Mouse (Mus musculus) left cerebral cortex, adult 11 months (tissue): ENCODE results near the gene Tsc22d4.
A peak's percentile ranks its signal among the peaks of the same experiment; 100 is the strongest.
"Not testable (repeated sequence)": the region's sequence is repeated elsewhere in the genome, so short reads cannot be mapped to it uniquely, and the experiment has no call there.

Experiments used
- DNase-seq: peaks from one replicate; pipeline ENCODE4 v3.0.0; 2022; ENCODE audit warnings: low spot score

Gene Tsc22d4

GRCm38 (mm10) chr5:137745214-137746171 is at the start of gene Tsc22d4:
Tsc22d4 (plus strand) TSS chr5:137745730.
- DNase-seq, result peak; percentile 86

- DNase-seq, result no peak
These were observed 49.6 kb upstream of the Tsc22d4 start for GRCm38 (mm10) chr5:137695930-137696329.

GRCm38 (mm10) chr5:137699080-137699479 is 46.5 kb upstream of the Tsc22d4 start:
- no peak for DNase-seq

DNA sequence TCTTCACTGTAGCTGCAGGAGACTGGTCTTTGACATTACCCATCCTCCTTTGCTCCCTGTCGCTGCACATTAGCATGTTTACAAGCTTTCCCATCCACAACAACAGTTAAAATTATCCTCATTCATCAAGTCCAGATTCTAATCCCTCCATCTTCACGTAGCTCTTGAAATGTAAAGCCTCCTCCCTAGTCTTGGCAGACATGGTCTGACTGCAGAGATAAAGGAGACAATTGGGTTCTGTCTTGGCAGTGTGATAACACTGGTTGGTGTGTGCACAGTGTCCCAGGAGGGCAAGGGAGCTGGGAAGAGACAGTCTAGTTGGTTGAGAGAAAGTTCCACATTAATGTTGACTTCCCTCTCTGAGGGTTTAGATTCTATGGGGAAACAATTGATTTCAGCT is 45.7 kb upstream of the Tsc22d4 start:
- no peak for DNase-seq

GRCm38 (mm10) chr5:137705242-137705641 is 40.3 kb upstream of the Tsc22d4 start:
- no peak for DNase-seq

DNA sequence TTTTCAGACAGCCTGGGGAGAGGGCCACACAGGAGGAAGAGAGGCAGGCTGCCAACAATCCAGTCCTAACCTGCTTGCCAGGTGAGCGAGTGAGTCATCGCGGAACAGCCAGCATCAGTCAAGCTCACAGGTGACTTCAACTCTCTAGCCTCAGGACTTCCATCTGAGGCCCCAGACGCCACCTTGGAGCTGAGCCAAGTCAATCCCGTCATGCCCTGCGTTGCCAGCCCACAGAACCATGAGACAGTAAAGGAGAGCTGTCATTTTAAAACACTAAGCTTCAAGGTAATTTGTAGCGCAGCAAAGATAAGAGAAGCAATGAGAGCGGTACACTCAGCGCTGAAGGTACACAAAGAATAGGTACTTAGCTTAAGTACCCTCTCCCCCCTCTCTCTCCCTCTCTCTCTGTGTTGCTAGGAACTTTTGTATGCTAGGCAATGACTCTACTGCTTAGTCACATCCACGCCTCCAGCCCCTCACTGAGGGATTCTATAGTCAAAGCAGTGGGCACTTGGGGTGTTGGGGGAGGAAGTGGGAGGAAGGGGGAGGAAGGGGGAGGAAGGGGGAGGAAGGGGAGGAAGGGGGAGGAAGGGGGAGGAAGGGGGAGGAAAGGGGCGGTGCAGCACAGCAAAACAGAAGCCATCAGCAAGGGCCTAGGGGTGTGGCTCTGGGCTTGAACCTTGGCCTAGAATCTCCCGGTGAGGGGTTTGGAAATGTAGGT is 38.5 kb upstream of the Tsc22d4 start:
- DNase-seq, result no peak

- DNase-seq, result no peak
These were observed 32.1 kb upstream of the Tsc22d4 start for GRCm38 (mm10) chr5:137713454-137713853.

DNA sequence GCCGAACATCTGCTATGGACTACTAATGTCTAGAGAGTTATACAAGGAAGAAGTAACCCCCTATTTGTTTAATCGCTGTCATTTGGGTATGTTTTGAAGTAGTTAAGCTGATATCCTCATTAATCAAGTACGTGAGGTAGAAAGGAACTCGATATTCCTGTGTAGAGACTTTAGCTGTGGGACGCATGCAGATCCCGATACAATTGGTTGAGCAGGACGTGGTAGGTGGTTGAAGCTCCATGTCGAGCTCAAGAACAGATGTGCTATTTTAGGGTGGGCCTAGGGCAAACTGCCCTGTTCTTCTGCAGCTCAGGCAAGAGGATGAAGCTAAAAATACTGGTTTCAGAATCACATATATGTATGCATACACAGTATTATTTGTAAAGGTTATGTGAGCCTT is 29.8 kb upstream of the Tsc22d4 start:
- no peak for DNase-seq

DNA sequence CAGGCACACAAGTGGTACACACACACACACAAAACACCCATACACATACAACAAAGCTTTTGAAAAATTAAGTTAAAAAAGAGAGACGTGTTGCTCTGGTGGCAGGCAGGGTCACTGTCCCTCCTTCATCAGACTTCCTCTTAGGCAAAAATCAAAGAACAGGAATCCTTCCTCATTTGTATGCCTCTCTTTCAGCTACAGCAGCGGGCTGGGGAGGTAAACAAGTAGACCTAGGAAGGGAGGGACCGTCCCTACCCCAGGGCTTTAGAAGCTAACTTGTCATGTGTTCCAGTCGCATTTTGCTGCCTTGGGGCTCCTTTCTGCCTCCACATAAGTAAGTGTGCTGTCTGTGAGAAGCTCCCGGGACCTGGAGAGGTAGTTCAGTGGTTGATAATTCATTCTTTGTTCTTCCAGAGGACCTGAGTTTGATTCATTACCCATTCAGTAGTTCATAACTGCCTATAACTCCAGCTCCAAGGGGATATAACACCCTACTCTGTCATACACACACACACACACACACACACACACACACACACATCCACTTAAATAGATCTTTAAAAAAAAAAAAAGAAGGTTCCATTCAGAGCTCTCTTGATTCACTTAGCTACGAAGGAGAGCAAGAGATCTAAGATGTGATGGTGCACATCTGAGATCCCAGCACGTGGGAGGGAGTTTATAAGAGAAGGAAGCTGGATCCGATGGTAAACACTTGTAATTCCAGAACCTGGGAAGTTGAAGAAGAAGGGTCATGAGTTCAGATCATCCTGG is 27.3 kb upstream of the Tsc22d4 start:
- no peak for DNase-seq

- no peak for DNase-seq
These were observed 26.4 kb upstream of the Tsc22d4 start for GRCm38 (mm10) chr5:137719088-137719487.

DNA sequence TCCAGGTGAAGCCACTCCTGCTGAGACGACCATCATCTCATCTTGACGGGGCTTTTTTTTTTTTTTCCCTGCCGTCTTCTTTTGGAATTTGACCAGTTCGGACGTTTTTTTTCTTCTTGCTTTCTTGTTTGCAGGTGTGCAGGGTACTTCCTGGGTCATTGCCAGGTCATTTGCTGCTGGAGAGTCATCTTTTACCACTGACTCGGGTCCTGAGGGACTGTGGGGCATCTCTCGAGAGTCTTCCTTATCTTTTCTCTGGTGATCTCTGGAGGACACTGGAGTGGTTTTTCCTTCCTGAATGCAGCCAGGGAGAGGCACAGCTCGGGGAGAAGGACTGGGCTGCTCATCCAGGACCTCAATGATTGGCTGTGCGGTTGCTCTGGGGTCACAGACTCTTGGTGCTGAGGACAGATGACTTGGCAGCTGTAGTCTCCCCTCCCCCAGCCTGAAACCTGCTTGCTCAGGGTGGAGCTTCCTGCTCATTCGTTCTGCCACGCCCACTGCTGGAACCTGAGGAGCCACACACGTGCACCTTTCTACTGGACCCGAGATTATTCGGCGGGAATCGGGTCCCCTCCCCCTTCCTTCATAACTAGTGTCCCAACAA is 24.9 kb upstream of the Tsc22d4 start:
- DNase-seq, result not testable (repeated sequence)

GRCm38 (mm10) chr5:137723840-137724239 is 21.7 kb upstream of the Tsc22d4 start:
- no peak for DNase-seq

DNA sequence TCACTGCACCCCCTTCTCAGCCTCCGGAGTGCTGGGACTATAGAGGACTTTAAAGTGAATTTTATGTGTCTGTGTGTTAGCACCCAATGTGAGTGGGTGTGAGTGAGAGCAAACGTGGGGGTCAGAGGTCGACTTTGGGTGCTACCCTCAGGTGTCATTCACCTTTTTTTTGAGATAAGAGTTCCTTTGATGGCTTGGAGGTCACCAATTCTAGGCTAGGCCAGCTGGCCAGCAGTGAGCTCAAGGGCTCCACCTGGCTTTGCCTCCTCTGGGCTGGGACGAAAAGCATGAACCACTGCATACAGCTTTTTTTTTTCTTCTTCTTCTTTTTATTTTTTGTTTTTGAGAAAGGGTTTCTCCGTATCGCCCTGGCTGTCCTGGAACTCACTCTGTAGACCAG is 18.8 kb upstream of the Tsc22d4 start:
- DNase-seq, result no peak

GRCm38 (mm10) chr5:137733638-137734288 is 11.8 kb upstream of the Tsc22d4 start:
- no peak for DNase-seq

DNA sequence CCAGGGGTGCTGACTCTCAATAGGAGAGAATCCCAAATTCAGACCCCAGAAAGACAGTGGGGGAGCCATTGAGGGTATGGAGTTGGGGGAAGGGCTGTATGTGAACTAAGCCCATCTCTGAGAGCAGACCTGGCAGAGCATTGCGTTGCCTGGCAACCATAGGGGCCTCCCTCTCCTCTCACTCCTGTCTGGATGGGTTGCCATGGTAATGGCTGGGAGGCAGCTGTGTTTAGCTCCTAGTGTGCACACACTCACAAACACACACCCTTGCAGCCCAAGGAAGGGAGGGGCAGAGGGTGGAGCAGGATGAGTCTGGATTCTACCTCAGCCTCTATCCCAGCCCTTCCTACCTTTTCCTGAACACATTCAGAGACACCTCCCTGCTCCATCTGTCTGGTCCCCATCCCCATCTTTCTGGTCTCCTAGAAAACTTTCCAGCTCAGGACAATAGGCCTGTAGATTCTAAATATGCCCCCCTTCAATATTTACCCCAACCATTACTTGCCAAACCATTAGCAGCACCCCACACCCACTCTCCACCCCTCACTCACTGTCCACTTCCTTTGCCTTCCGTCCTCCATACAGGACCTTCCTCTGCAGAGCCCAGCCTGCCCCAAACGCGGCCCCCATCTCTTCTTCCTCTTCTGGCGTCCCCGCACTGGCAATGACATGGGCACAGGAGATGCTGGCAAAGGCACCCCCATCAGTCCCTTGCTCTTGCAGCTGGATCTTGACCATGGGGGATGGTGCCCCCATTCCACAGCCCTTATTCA is 11.1 kb upstream of the Tsc22d4 start:
- peak; percentile 92 for DNase-seq

- DNase-seq, result no peak
These were observed 8.1 kb upstream of the Tsc22d4 start for GRCm38 (mm10) chr5:137737400-137737940.

GRCm38 (mm10) chr5:137738516-137738915 is 7.0 kb upstream of the Tsc22d4 start:
- DNase-seq, result no peak

GRCm38 (mm10) chr5:137739471-137739870 is 6.1 kb upstream of the Tsc22d4 start:
- DNase-seq, result no peak

GRCm38 (mm10) chr5:137740506-137740905 is 5.0 kb upstream of the Tsc22d4 start:
- DNase-seq, result no peak
